Mouse (Mus musculus): Measurements from ENCODE around the gene Zfp341. TPM values are rescaled to one million over a fixed set of nuclear protein-coding genes. Genes with fewer than 3 reads are reported as not detected.

Zfp341 gene
- total and polyA plus RNA-seq, 3 experiments = 0.58 to 4.4 (median 1.6) TPM

GRCm38 (mm10) chr2:154572996-154573395 is 40.1 kb upstream of the Zfp341 start:
- Histone ChIP-seq H3K9ac (ENCODE audit: insufficient read depth, low read depth) (no peak overlapping the region), H3K9me3 (replicated peaks; ENCODE audit: low read length) (no peaks in the 10 kb centered on the region), H3K4me2 (ENCODE audit: insufficient read depth, low read depth, poor library complexity, severe bottlenecking) (no peak overlapping the region), H3K27ac (ENCODE audit: insufficient read depth, low read depth) (no peak overlapping the region), H3K27me3 (replicated peaks) (no peaks in the 10 kb centered on the region), H3K36me3 (replicated peaks in 1 of 2; ENCODE audit: control insufficient read depth in 1 of 2, insufficient read depth in 1 of 2, low read length in 1 of 2) (no peaks in the 10 kb centered on the region), H3K4me3 (replicated peaks in 1 of 3; ENCODE audit: low read depth in 2 of 3, low read length in 2 of 3, poor library complexity in 1 of 3) (no peak overlapping the region), H3K4me1 (ENCODE audit: control insufficient read depth in 1 of 2, insufficient read depth in 2 of 2) (peaks cover 7 to 47% of the 10 kb centered on the region in 2 experiments), H3K79me2 (replicated peaks; ENCODE audit: control insufficient read depth, extremely low read depth, insufficient read depth, poor library complexity, severe bottlenecking) (peaks cover 9% of the 10 kb centered on the region)
- in situ Hi-C loops (cut with MboI; ENCODE audit: low pct_ligation_motif_present, low pct_unique_long_range_greater_than_20kb, low sequenced_read_pairs) = no loop called here
- dilution Hi-C loops (cut with MboI; ENCODE audit: extremely low pct_ligation_motif_present, extremely low pct_unique_long_range_greater_than_20kb, low sequenced_read_pairs) = no loop called here
- TF ChIP-seq E2F4 (IDR thresholded peaks at IDR 0.05; ENCODE audit: insufficient replicate concordance, low read depth, low read length) (no peak), SMC3 (IDR thresholded peaks at IDR 0.05; ENCODE audit: low read depth, low read length) (no peak), POLR2A (IDR thresholded peaks at IDR 0.05; ENCODE audit: low read depth, low read length) (no peak), UBTF (IDR thresholded peaks at IDR 0.05; ENCODE audit: low read depth, low read length) (no peak), ZKSCAN1 (IDR thresholded peaks at IDR 0.05; ENCODE audit: borderline replicate concordance, low read depth, low read length) (no peak), ETS1 (conservative IDR thresholded peaks at IDR 0.05; ENCODE audit: low read depth, low read length) (no peak), RCOR1 (conservative IDR thresholded peaks at IDR 0.05; ENCODE audit: low read depth, low read length) (no peak), TBP (conservative IDR thresholded peaks at IDR 0.05; ENCODE audit: low read depth, low read length) (no peak), NELFE (IDR thresholded peaks at IDR 0.05; ENCODE audit: low read depth, low read length) (no peak), MAZ (IDR thresholded peaks at IDR 0.05; ENCODE audit: low read depth, low read length) (no peak), ZNF384 (IDR thresholded peaks at IDR 0.05; ENCODE audit: low read depth, low read length) (no peak), BHLHE40 (IDR thresholded peaks at IDR 0.05; ENCODE audit: low read depth, low read length) (no peak), USF1 (IDR thresholded peaks at IDR 0.05; ENCODE audit: low read depth, low read length) (no peak), JUND (conservative IDR thresholded peaks at IDR 0.05; ENCODE audit: low read depth, low read length) (no peak), HCFC1 (IDR thresholded peaks at IDR 0.05; ENCODE audit: low read depth, low read length) (no peak), CHD2 (IDR thresholded peaks at IDR 0.05; ENCODE audit: low read length) (no peak)
- DNase-seq (ENCODE audit: extremely low read depth) = no peak

- dilution Hi-C loops (cut with MboI; ENCODE audit: extremely low pct_ligation_motif_present, extremely low pct_unique_long_range_greater_than_20kb, low sequenced_read_pairs) = no loop called here
- peak; percentile 35 for DNase-seq (ENCODE audit: extremely low read depth)
- H3K27me3 ChIP-seq (replicated peaks) = no peaks in the 10 kb centered on the region
- H3K9ac ChIP-seq (ENCODE audit: insufficient read depth, low read depth) = no peak overlapping the region
- no peak for TF ChIP-seq ZKSCAN1 (IDR thresholded peaks at IDR 0.05; ENCODE audit: borderline replicate concordance, low read depth, low read length)
- no peak overlapping the region for H3K4me2 ChIP-seq (ENCODE audit: insufficient read depth, low read depth, poor library complexity, severe bottlenecking)
- no peak overlapping the region for H3K27ac ChIP-seq (ENCODE audit: insufficient read depth, low read depth)
- no peaks in the 10 kb centered on the region for H3K36me3 ChIP-seq (replicated peaks in 1 of 2; ENCODE audit: control insufficient read depth in 1 of 2, insufficient read depth in 1 of 2, low read length in 1 of 2)
- no peak overlapping the region for H3K4me3 ChIP-seq (replicated peaks in 1 of 3; ENCODE audit: low read depth in 2 of 3, low read length in 2 of 3, poor library complexity in 1 of 3)
- in situ Hi-C loops (cut with MboI; ENCODE audit: low pct_ligation_motif_present, low pct_unique_long_range_greater_than_20kb, low sequenced_read_pairs) = no loop called here
- no peaks in the 10 kb centered on the region for H3K9me3 ChIP-seq (replicated peaks; ENCODE audit: low read length)
- H3K79me2 ChIP-seq (replicated peaks; ENCODE audit: control insufficient read depth, extremely low read depth, insufficient read depth, poor library complexity, severe bottlenecking) = no peaks in the 10 kb centered on the region
- H3K4me1 ChIP-seq (ENCODE audit: control insufficient read depth in 1 of 2, insufficient read depth in 2 of 2) = peaks cover 7 to 43% of the 10 kb centered on the region in 2 experiments
Observed at GRCm38 (mm10) chr2:154574271-154574670, 38.8 kb upstream of the Zfp341 start.

Data from CH12.LX (cell line).